Mouse (Mus musculus): ENCODE data around the gene Cog5. TPM values are rescaled to one million over a fixed set of nuclear protein-coding genes. Genes with fewer than 3 reads are reported as not detected.

Cog5 gene
- polyA plus RNA-seq, 1 experiment from 2014 or later, result 35.6 TPM

- Histone ChIP-seq H3K27me3 (ENCODE audit: control insufficient read depth, insufficient read depth, low read length) (no peaks in the 10 kb centered on the region), H3K4me3 (replicated peaks; ENCODE audit: low read depth, low read length) (no peak overlapping the region), H3K9me3 (ENCODE audit: control insufficient read depth, low read length) (no peaks in the 10 kb centered on the region), H3K4me2 (ENCODE audit: low read length) (no peak overlapping the region), H3K9ac (replicated peaks; ENCODE audit: low read length) (no peak overlapping the region), H3K27ac (replicated peaks; ENCODE audit: low read depth, low read length) (no peak overlapping the region), H3K36me3 (ENCODE audit: control insufficient read depth, insufficient read depth, low read length) (peaks cover 30% of the 10 kb centered on the region), H3K4me1 (ENCODE audit: control insufficient read depth, insufficient read depth, low read length) (no peaks in the 10 kb centered on the region)
- DNase-seq (no peak), ATAC-seq (ENCODE audit: low FRiP score, low TSS enrichment) (no peak)
- WGBS, result 3% methylated on average over 1 of the region's 1 CpGs
These were observed 314.4 kb downstream of the Cog5 start for GRCm38 (mm10) chr12:31969111-31969510.

GRCm38 (mm10) chr12:31971547-31971946 is 316.9 kb downstream of the Cog5 start:
- no peak for ATAC-seq (ENCODE audit: low FRiP score, low TSS enrichment)
- Histone ChIP-seq H3K27ac (replicated peaks; ENCODE audit: low read depth, low read length) (no peak overlapping the region), H3K4me2 (ENCODE audit: low read length) (no peak overlapping the region), H3K9ac (replicated peaks; ENCODE audit: low read length) (no peak overlapping the region), H3K27me3 (ENCODE audit: control insufficient read depth, insufficient read depth, low read length) (no peaks in the 10 kb centered on the region), H3K4me3 (replicated peaks; ENCODE audit: low read depth, low read length) (no peak overlapping the region), H3K9me3 (ENCODE audit: control insufficient read depth, low read length) (no peaks in the 10 kb centered on the region), H3K4me1 (ENCODE audit: control insufficient read depth, insufficient read depth, low read length) (no peaks in the 10 kb centered on the region), H3K36me3 (ENCODE audit: control insufficient read depth, insufficient read depth, low read length) (peaks cover 19% of the 10 kb centered on the region; the same call in 1 of the 2 replicates)
- 89% methylated on average over 8 of the region's 8 CpGs for WGBS
- no peak for DNase-seq

- H3K4me3 ChIP-seq (replicated peaks; ENCODE audit: low read depth, low read length), result no peak overlapping the region
- ATAC-seq (ENCODE audit: low FRiP score, low TSS enrichment) (peak; percentile 77), DNase-seq (peak; percentile 79)
- no peaks in the 10 kb centered on the region for H3K9me3 ChIP-seq (ENCODE audit: control insufficient read depth, low read length)
- H3K27ac ChIP-seq (replicated peaks; ENCODE audit: low read depth, low read length), result no peak overlapping the region
- no peaks in the 10 kb centered on the region for H3K27me3 ChIP-seq (ENCODE audit: control insufficient read depth, insufficient read depth, low read length)
- 0 out of 2 replicates have a peak, but pooled peaks cover 5% of the 10 kb centered on the region for H3K4me1 ChIP-seq (ENCODE audit: control insufficient read depth, insufficient read depth, low read length)
- WGBS, result 62% methylated on average over 13 of the region's 13 CpGs
- H3K9ac ChIP-seq (replicated peaks; ENCODE audit: low read length), result no peak overlapping the region
- H3K36me3 ChIP-seq (ENCODE audit: control insufficient read depth, insufficient read depth, low read length), result peaks cover 19% of the 10 kb centered on the region; the same call in 1 of the 2 replicates
- H3K4me2 ChIP-seq (ENCODE audit: low read length), result no peak overlapping the region
These were observed 319.0 kb downstream of the Cog5 start for GRCm38 (mm10) chr12:31973473-31974172.

GRCm38 (mm10) chr12:31976544-31976943 is 321.9 kb downstream of the Cog5 start:
- Histone ChIP-seq H3K36me3 (ENCODE audit: control insufficient read depth, insufficient read depth, low read length) (peaks cover 12% of the 10 kb centered on the region), H3K9ac (replicated peaks; ENCODE audit: low read length) (no peak overlapping the region), H3K4me3 (replicated peaks; ENCODE audit: low read depth, low read length) (no peak overlapping the region), H3K27me3 (ENCODE audit: control insufficient read depth, insufficient read depth, low read length) (no peaks in the 10 kb centered on the region), H3K27ac (replicated peaks; ENCODE audit: low read depth, low read length) (peak overlapping the region; percentile 26; the same call in 1 of the 2 replicates), H3K4me1 (ENCODE audit: control insufficient read depth, insufficient read depth, low read length) (0 out of 2 replicates have a peak, but pooled peaks cover 5% of the 10 kb centered on the region), H3K9me3 (ENCODE audit: control insufficient read depth, low read length) (no peaks in the 10 kb centered on the region), H3K4me2 (ENCODE audit: low read length) (no peak overlapping the region)
- WGBS, result 52% methylated on average over 7 of the region's 7 CpGs
- ATAC-seq (ENCODE audit: low FRiP score, low TSS enrichment) (no peak), DNase-seq (peak; percentile 69)

- ATAC-seq (ENCODE audit: low FRiP score, low TSS enrichment) (no peak), DNase-seq (no peak)
- Histone ChIP-seq H3K27me3 (ENCODE audit: control insufficient read depth, insufficient read depth, low read length) (no peaks in the 10 kb centered on the region), H3K36me3 (ENCODE audit: control insufficient read depth, insufficient read depth, low read length) (peaks cover 4% of the 10 kb centered on the region; the same call in 1 of the 2 replicates), H3K9me3 (ENCODE audit: control insufficient read depth, low read length) (no peaks in the 10 kb centered on the region), H3K4me2 (ENCODE audit: low read length) (no peak overlapping the region), H3K4me3 (replicated peaks; ENCODE audit: low read depth, low read length) (no peak overlapping the region), H3K27ac (replicated peaks; ENCODE audit: low read depth, low read length) (no peak overlapping the region), H3K9ac (replicated peaks; ENCODE audit: low read length) (no peak overlapping the region), H3K4me1 (ENCODE audit: control insufficient read depth, insufficient read depth, low read length) (0 out of 2 replicates have a peak, but pooled peaks cover 5% of the 10 kb centered on the region)
- 74% methylated on average over 12 of the region's 12 CpGs for WGBS
These were observed 323.0 kb downstream of the Cog5 start for GRCm38 (mm10) chr12:31977613-31978195.

- Histone ChIP-seq H3K27me3 (ENCODE audit: control insufficient read depth, insufficient read depth, low read length) (no peaks in the 10 kb centered on the region), H3K36me3 (ENCODE audit: control insufficient read depth, insufficient read depth, low read length) (peaks cover 8% of the 10 kb centered on the region; the same call in 1 of the 2 replicates), H3K4me2 (ENCODE audit: low read length) (no peak overlapping the region), H3K9me3 (ENCODE audit: control insufficient read depth, low read length) (no peaks in the 10 kb centered on the region), H3K9ac (replicated peaks; ENCODE audit: low read length) (no peak overlapping the region), H3K4me1 (ENCODE audit: control insufficient read depth, insufficient read depth, low read length) (0 out of 2 replicates have a peak, but pooled peaks cover 7% of the 10 kb centered on the region), H3K4me3 (replicated peaks; ENCODE audit: low read depth, low read length) (no peak overlapping the region), H3K27ac (replicated peaks; ENCODE audit: low read depth, low read length) (no peak overlapping the region)
- 56% methylated on average over 7 of the region's 7 CpGs for WGBS
- ATAC-seq (ENCODE audit: low FRiP score, low TSS enrichment) (no peak), DNase-seq (peak; percentile 55)
These were observed 328.6 kb downstream of the Cog5 start for GRCm38 (mm10) chr12:31983238-31983637.

- 62% methylated on average over 6 of the region's 6 CpGs for WGBS
- no peak overlapping the region for H3K9ac ChIP-seq (replicated peaks; ENCODE audit: low read length)
- H3K4me3 ChIP-seq (replicated peaks; ENCODE audit: low read depth, low read length), result no peak overlapping the region
- no peak for DNase-seq
- H3K4me1 ChIP-seq (ENCODE audit: control insufficient read depth, insufficient read depth, low read length), result 0 out of 2 replicates have a peak, but pooled peaks cover 7% of the 10 kb centered on the region
- no peak overlapping the region for H3K4me2 ChIP-seq (ENCODE audit: low read length)
- no peaks in the 10 kb centered on the region for H3K9me3 ChIP-seq (ENCODE audit: control insufficient read depth, low read length)
- ATAC-seq (ENCODE audit: low FRiP score, low TSS enrichment), result no peak
- H3K27me3 ChIP-seq (ENCODE audit: control insufficient read depth, insufficient read depth, low read length), result no peaks in the 10 kb centered on the region
- peaks cover 8% of the 10 kb centered on the region; the same call in 1 of the 2 replicates for H3K36me3 ChIP-seq (ENCODE audit: control insufficient read depth, insufficient read depth, low read length)
- H3K27ac ChIP-seq (replicated peaks; ENCODE audit: low read depth, low read length), result no peak overlapping the region
These were observed 329.1 kb downstream of the Cog5 start for GRCm38 (mm10) chr12:31983769-31984168.

GRCm38 (mm10) chr12:31984206-31984605 is 329.5 kb downstream of the Cog5 start:
- Histone ChIP-seq H3K4me1 (ENCODE audit: control insufficient read depth, insufficient read depth, low read length) (0 out of 2 replicates have a peak, but pooled peaks cover 7% of the 10 kb centered on the region), H3K4me3 (replicated peaks; ENCODE audit: low read depth, low read length) (no peak overlapping the region), H3K4me2 (ENCODE audit: low read length) (no peak overlapping the region), H3K36me3 (ENCODE audit: control insufficient read depth, insufficient read depth, low read length) (peaks cover 8% of the 10 kb centered on the region; the same call in 1 of the 2 replicates), H3K27me3 (ENCODE audit: control insufficient read depth, insufficient read depth, low read length) (no peaks in the 10 kb centered on the region), H3K9ac (replicated peaks; ENCODE audit: low read length) (no peak overlapping the region), H3K27ac (replicated peaks; ENCODE audit: low read depth, low read length) (no peak overlapping the region), H3K9me3 (ENCODE audit: control insufficient read depth, low read length) (no peaks in the 10 kb centered on the region)
- ATAC-seq (ENCODE audit: low FRiP score, low TSS enrichment) (no peak), DNase-seq (no peak)
- 62% methylated on average over 2 of the region's 2 CpGs for WGBS
